Mouse (Mus musculus): ENCODE results near the gene Aifm3. TPM values are rescaled to one million over a fixed set of nuclear protein-coding genes. Genes with fewer than 3 reads are reported as not detected.
"Not testable (repeated sequence)": the region's sequence is repeated elsewhere in the genome, so short reads cannot be mapped to it uniquely, and the experiment has no call there.

Gene Aifm3
- polyA plus RNA-seq, 1 experiment from 2014 or later: 1.4 TPM

GRCm38 (mm10) chr16:17496499-17497305 lies 7.3 kb downstream of the Aifm3 start:
- no peak overlapping the region for H3K4me2 ChIP-seq (ENCODE audit: low read length)
- no peak for TF ChIP-seq CTCF (IDR thresholded peaks at IDR 0.05; ENCODE audit: low read depth)
- no peaks in the 10 kb centered on the region for H3K9me3 ChIP-seq (replicated peaks; ENCODE audit: low read length)
- H3K27ac ChIP-seq: no peak overlapping the region; the same call in 1 of the 2 replicates
- 0 out of 2 replicates have a peak, but pooled peaks cover 6% of the 10 kb centered on the region for H3K4me1 ChIP-seq (replicated peaks; ENCODE audit: insufficient read depth, low read length)
- H3K4me3 ChIP-seq (replicated peaks; ENCODE audit: low read depth, low read length): no peak overlapping the region
- H3K27me3 ChIP-seq (ENCODE audit: insufficient read depth, low read length): no peaks in the 10 kb centered on the region
- ATAC-seq (replicated peaks; ENCODE audit: low FRiP score, low read depth) (no peak), DNase-seq (ENCODE audit: low spot score) (peak; percentile 73)
- H3K9ac ChIP-seq (ENCODE audit: low read depth, low read length): no peak overlapping the region
- no peaks in the 10 kb centered on the region for H3K36me3 ChIP-seq (ENCODE audit: insufficient read depth, low read length)
- WGBS: 54% methylated on average over 2 of the region's 2 CpGs

GRCm38 (mm10) chr16:17499249-17499883 lies 10.0 kb downstream of the Aifm3 start:
- TF ChIP-seq CTCF (IDR thresholded peaks at IDR 0.05; ENCODE audit: low read depth): no peak

GRCm38 (mm10) chr16:17502681-17503080 lies 13.3 kb downstream of the Aifm3 start:
- H3K9ac ChIP-seq (ENCODE audit: low read depth, low read length): no peak overlapping the region
- DNase-seq (ENCODE audit: low spot score) (no peak), ATAC-seq (replicated peaks; ENCODE audit: low FRiP score, low read depth) (no peak)
- H3K9me3 ChIP-seq (replicated peaks; ENCODE audit: low read length): no peaks in the 10 kb centered on the region
- H3K36me3 ChIP-seq (ENCODE audit: insufficient read depth, low read length): no peaks in the 10 kb centered on the region
- no peak overlapping the region for H3K4me2 ChIP-seq (ENCODE audit: low read length)
- H3K4me1 ChIP-seq (replicated peaks; ENCODE audit: insufficient read depth, low read length): 0 out of 2 replicates have a peak, but pooled peaks cover 3% of the 10 kb centered on the region
- H3K4me3 ChIP-seq (replicated peaks; ENCODE audit: low read depth, low read length): no peak overlapping the region
- H3K27me3 ChIP-seq (ENCODE audit: insufficient read depth, low read length): no peaks in the 10 kb centered on the region
- TF ChIP-seq CTCF (IDR thresholded peaks at IDR 0.05; ENCODE audit: low read depth): no peak
- H3K27ac ChIP-seq: no peak overlapping the region
- WGBS: 76% methylated on average over 4 of the region's 4 CpGs

More at GRCm38 (mm10) chr16:17499249-17499883, 10.0 kb downstream of the Aifm3 start:
- Histone ChIP-seq H3K9ac (ENCODE audit: low read depth, low read length) (no peak overlapping the region), H3K27ac (no peak overlapping the region), H3K27me3 (ENCODE audit: insufficient read depth, low read length) (no peaks in the 10 kb centered on the region), H3K4me1 (replicated peaks; ENCODE audit: insufficient read depth, low read length) (0 out of 2 replicates have a peak, but pooled peaks cover 6% of the 10 kb centered on the region), H3K4me2 (ENCODE audit: low read length) (no peak overlapping the region), H3K4me3 (replicated peaks; ENCODE audit: low read depth, low read length) (no peak overlapping the region), H3K9me3 (replicated peaks; ENCODE audit: low read length) (no peaks in the 10 kb centered on the region), H3K36me3 (ENCODE audit: insufficient read depth, low read length) (no peaks in the 10 kb centered on the region)
- WGBS: 30% methylated on average over 10 of the region's 10 CpGs
- DNase-seq (ENCODE audit: low spot score): peak; percentile 22
- peak; percentile 41; the same call in 1 of the 2 replicates for ATAC-seq (replicated peaks; ENCODE audit: low FRiP score, low read depth)

GRCm38 (mm10) chr16:17507018-17507552 lies 17.7 kb downstream of the Aifm3 start:
- Histone ChIP-seq H3K27me3 (ENCODE audit: insufficient read depth, low read length) (no peaks in the 10 kb centered on the region), H3K27ac (no peak overlapping the region), H3K4me3 (replicated peaks; ENCODE audit: low read depth, low read length) (no peak overlapping the region), H3K4me2 (ENCODE audit: low read length) (no peak overlapping the region), H3K9ac (ENCODE audit: low read depth, low read length) (no peak overlapping the region), H3K36me3 (ENCODE audit: insufficient read depth, low read length) (peaks cover 5% of the 10 kb centered on the region; the same call in 1 of the 2 replicates), H3K9me3 (replicated peaks; ENCODE audit: low read length) (no peaks in the 10 kb centered on the region), H3K4me1 (replicated peaks; ENCODE audit: insufficient read depth, low read length) (peaks cover 10% of the 10 kb centered on the region)
- no peak for ATAC-seq (replicated peaks; ENCODE audit: low FRiP score, low read depth)
- 80% methylated on average over 5 of the region's 5 CpGs for WGBS
- DNase-seq (ENCODE audit: low spot score): no peak
- no peak for TF ChIP-seq CTCF (IDR thresholded peaks at IDR 0.05; ENCODE audit: low read depth)

GRCm38 (mm10) chr16:17508031-17508430 lies 18.6 kb downstream of the Aifm3 start:
- H3K27me3 ChIP-seq (ENCODE audit: insufficient read depth, low read length); ATAC-seq (replicated peaks; ENCODE audit: low FRiP score, low read depth); DNase-seq (ENCODE audit: low spot score); H3K9me3 ChIP-seq (replicated peaks; ENCODE audit: low read length); H3K4me1 ChIP-seq (replicated peaks; ENCODE audit: insufficient read depth, low read length): not testable (repeated sequence)
- Histone ChIP-seq H3K9ac (ENCODE audit: low read depth, low read length) (peak overlapping the region; percentile 69), H3K36me3 (ENCODE audit: insufficient read depth, low read length) (peaks cover 14% of the 10 kb centered on the region; the same call in 1 of the 2 replicates), H3K27ac (peak overlapping the region; percentile 85), H3K4me2 (ENCODE audit: low read length) (peak overlapping the region; percentile 65), H3K4me3 (replicated peaks; ENCODE audit: low read depth, low read length) (peak overlapping the region; percentile 63)
- 22% methylated on average over 3 of the region's 3 CpGs for WGBS

GRCm38 (mm10) chr16:17508546-17509239 lies 19.3 kb downstream of the Aifm3 start, which contains the start of gene Lztr1:
Gene Lztr1 (plus strand): TSS chr16:17508688.
- Histone ChIP-seq H3K4me2 (ENCODE audit: low read length) (peak within 1 kb of the TSS; percentile 65), H3K4me1 (replicated peaks; ENCODE audit: insufficient read depth, low read length) (peaks cover 10% of the 10 kb centered on the region), H3K9me3 (replicated peaks; ENCODE audit: low read length) (no peaks in the 10 kb centered on the region), H3K9ac (ENCODE audit: low read depth, low read length) (peak within 1 kb of the TSS; percentile 69), H3K27me3 (ENCODE audit: insufficient read depth, low read length) (no peaks in the 10 kb centered on the region), H3K36me3 (ENCODE audit: insufficient read depth, low read length) (peaks cover 21% of the 10 kb centered on the region; the same call in 1 of the 2 replicates), H3K27ac (peak within 1 kb of the TSS; percentile 85), H3K4me3 (replicated peaks; ENCODE audit: low read depth, low read length) (peak within 1 kb of the TSS; percentile 63)
- WGBS: under 1% methylated on average over 50 of the region's 50 CpGs
- DNase-seq (ENCODE audit: low spot score): peak; percentile 95
- peak; percentile 95 for ATAC-seq (replicated peaks; ENCODE audit: low FRiP score, low read depth)
- peak; percentile 25; the same call in 1 of the 2 replicates for TF ChIP-seq CTCF (IDR thresholded peaks at IDR 0.05; ENCODE audit: low read depth)

All from kidney, postnatal 0 days (tissue).